ENCODE assay signal across 18 mouse cellular contexts in the genomic region with DNA sequence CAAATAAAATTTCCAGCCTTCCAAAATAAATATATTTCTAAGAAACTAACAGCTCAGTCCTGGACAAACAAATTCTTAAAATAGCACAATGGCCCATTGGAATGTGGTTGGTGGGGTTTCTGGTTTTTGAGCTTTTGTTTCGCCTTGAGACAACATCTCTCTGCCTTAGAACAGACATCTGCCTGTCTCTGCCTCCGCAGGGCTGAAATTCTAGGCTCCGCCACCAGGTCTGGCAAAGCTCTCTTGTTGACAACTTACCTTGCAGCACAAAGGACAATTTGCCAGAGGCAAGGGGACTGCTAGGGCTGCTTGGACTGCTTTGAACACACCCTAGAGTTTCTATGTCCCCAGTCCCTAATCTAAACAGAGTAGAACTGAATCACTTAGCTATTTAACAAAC. TPM values are rescaled to one million over a fixed set of nuclear protein-coding genes. Genes with fewer than 3 reads are reported as not detected.
"Had no signal": no experiment of that assay in that cellular context is flagged by ENCODE, and none has a peak within 500 bp of the region (broad histone marks: within the 10 kb centered on the region; RNA-seq: fewer than 3 reads in every experiment).

No protein-coding gene starts in this region.

- H3K9me3 ChIP-seq: midbrain, embryonic 13.5 days; midbrain, embryonic 15.5 days; neural tube, embryonic 12.5 days; stomach, embryonic 15.5 days had no signal

- H3K36me3 ChIP-seq: midbrain, embryonic 13.5 days; midbrain, embryonic 15.5 days; neural tube, embryonic 12.5 days; stomach, embryonic 15.5 days had no signal

- ATAC-seq: midbrain, embryonic 13.5 days; midbrain, embryonic 15.5 days had no signal

- H3K4me3 ChIP-seq: megakaryocyte, embryonic 14.5 days; midbrain, embryonic 13.5 days; midbrain, embryonic 15.5 days; neural tube, embryonic 12.5 days; stomach, embryonic 15.5 days had no signal

- H3K9ac ChIP-seq: lung, embryonic 14.5 days; midbrain, embryonic 13.5 days; midbrain, embryonic 15.5 days; neural tube, embryonic 12.5 days; stomach, embryonic 15.5 days had no signal

- DNase-seq: lung, adult 18-20 months; lung, embryonic 14.5 days; lung, postnatal 14 days; lung, postnatal 36 days; right cerebral cortex, postnatal 14 days; thymus, adult 2 months; thymus, postnatal 25 days; thymus, postnatal 4 days had no signal

- H3K4me1 ChIP-seq: megakaryocyte, embryonic 14.5 days; midbrain, embryonic 13.5 days; neural tube, embryonic 12.5 days; stomach, embryonic 15.5 days had no signal

- H3K27me3 ChIP-seq: midbrain, embryonic 13.5 days; midbrain, embryonic 15.5 days; neural tube, embryonic 12.5 days; stomach, embryonic 15.5 days had no signal

- H3K4me2 ChIP-seq: lung, embryonic 14.5 days; midbrain, embryonic 11.5 days; midbrain, embryonic 13.5 days; midbrain, embryonic 15.5 days; neural tube, embryonic 12.5 days; stomach, embryonic 15.5 days had no signal

- H3K27ac ChIP-seq: macrophage; midbrain, embryonic 13.5 days; midbrain, embryonic 15.5 days; neural tube, embryonic 12.5 days; stomach, embryonic 15.5 days; stomach, postnatal 0 days had no signal

RNA-seq across cellular contexts. Expression of gene Klhl13, which starts 4.4 kb away (rescaled TPM):
- total RNA-seq: monocyte, adult 5-6 weeks; neutrophil, adult 5-6 weeks had no signal
- polyA plus RNA-seq: macrophage had no signal
